Mouse (Mus musculus) liver, embryonic 13.5 days (tissue): Measurements from ENCODE around the gene Gm11568. TPM values are rescaled to one million over a fixed set of nuclear protein-coding genes. Genes with fewer than 3 reads are reported as not detected.
"Not testable (repeated sequence)": the region's sequence is repeated elsewhere in the genome, so short reads cannot be mapped to it uniquely, and the experiment has no call there.

Experiments
- ATAC-seq: fragments of 200-750 bp; cut with Nextera tagmentation; 2 replicates; pipeline ENCODE4 v1.8.0; 2017; ENCODE audit warnings: low read depth, mild to moderate bottlenecking, moderate number of reproducible peaks, moderate library complexity
- DNase-seq: peaks from one replicate; pipeline ENCODE4 v3.0.0; 2022
- H3K27ac ChIP-seq: fragments of 300-500 bp; sonication (generic); 2 replicates; pipeline ENCODE4 v1.5.1; 2015; ENCODE audit warnings: moderate library complexity, mild to moderate bottlenecking, inconsistent platforms
- H3K27me3 ChIP-seq: fragments of 300-500 bp; sonication (generic); 2 replicates; pipeline ENCODE4 v1.6.1; 2015; ENCODE audit warnings: mild to moderate bottlenecking, inconsistent platforms
- H3K36me3 ChIP-seq: fragments of 300-500 bp; sonication (generic); 2 replicates; pipeline ENCODE4 v1.6.1; 2015; ENCODE audit warnings: mild to moderate bottlenecking, inconsistent platforms
- H3K4me1 ChIP-seq: fragments of 300-500 bp; sonication (generic); replicated peaks from 2 replicates; pipeline ENCODE4 v1.6.1; 2015; ENCODE audit warnings: inconsistent platforms
- H3K4me2 ChIP-seq: fragments of 300-500 bp; sonication (generic); 2 replicates; pipeline ENCODE4 v1.6.1; 2015; ENCODE audit warnings: inconsistent platforms, mild to moderate bottlenecking, moderate library complexity
- H3K4me3 ChIP-seq: fragments of 300-500 bp; sonication (generic); replicated peaks from 2 replicates; pipeline ENCODE4 v1.5.1; 2015; ENCODE audit warnings: mild to moderate bottlenecking, inconsistent platforms
- H3K9ac ChIP-seq: fragments of 300-500 bp; sonication (generic); 2 replicates; pipeline ENCODE4 v1.6.1; 2015; ENCODE audit warnings: mild to moderate bottlenecking, inconsistent platforms
- H3K9me3 ChIP-seq: fragments of 300-500 bp; sonication (generic); replicated peaks from 2 replicates; pipeline ENCODE4 v1.6.1; 2016; ENCODE audit warnings: inconsistent platforms
- WGBS: fragments of 180-500 bp; shearing (Covaris S2); methylation state at CpG from one replicate; pipeline ENCODE4 v1.1.7; 2015; ENCODE audit not compliant: insufficient replicate concordance; 5-methylcytosine and 5-hydroxymethylcytosine counted together
- polyA plus RNA-seq: library from polyadenylated mRNA; unstranded; fragments of >200 nt; fragmentation: Nextera tagmentation; extraction: Ambion mirVana; gene quantifications from 2 replicates; pipeline ENCODE4 v1.2.1, GENCODE M21; 2015

Gene Gm11568
- polyA plus RNA-seq = not detected in 2 replicates

- H3K4me3 ChIP-seq = no peak within 1 kb of the TSS
- no peak within 1 kb of the TSS for H3K4me2 ChIP-seq
- WGBS = 55% methylated on average over 2 of the region's 2 CpGs
- no peak for ATAC-seq
- no peaks in the 10 kb centered on the region for H3K9me3 ChIP-seq
- H3K9ac ChIP-seq = no peak within 1 kb of the TSS
- H3K27ac ChIP-seq = no peak within 1 kb of the TSS
- DNase-seq = no peak
- no peaks in the 10 kb centered on the region for H3K27me3 ChIP-seq
- H3K4me1 ChIP-seq = no peaks in the 10 kb centered on the region
- H3K36me3 ChIP-seq = no peaks in the 10 kb centered on the region
These were observed at the start of gene Gm11568 for GRCm38 (mm10) chr11:99857617-99858016. Gene Gm11568 (plus strand): TSS chr11:99857917.

- not testable (repeated sequence) for H3K27me3 ChIP-seq, H3K36me3 ChIP-seq, H3K4me2 ChIP-seq, H3K9me3 ChIP-seq, DNase-seq, H3K4me3 ChIP-seq, ATAC-seq, H3K27ac ChIP-seq, H3K9ac ChIP-seq, H3K4me1 ChIP-seq
These were observed 47.9 kb upstream of the Gm11568 start, which contains the start of gene Krtap4-13 for GRCm38 (mm10) chr11:99809792-99810191. Gene Krtap4-13 (minus strand): TSS chr11:99809892.

GRCm38 (mm10) chr11:99815566-99815965 is 42.2 kb upstream of the Gm11568 start, which contains the start of gene Gm11564:
Gene Gm11564 (minus strand): TSS chr11:99815666.
- not testable (repeated sequence) for H3K9ac ChIP-seq, DNase-seq, H3K36me3 ChIP-seq, H3K4me2 ChIP-seq, ATAC-seq, H3K4me1 ChIP-seq, H3K27me3 ChIP-seq, H3K9me3 ChIP-seq, H3K27ac ChIP-seq, H3K4me3 ChIP-seq
- 59% methylated on average over 2 of the region's 2 CpGs for WGBS

- WGBS = 67% methylated on average over 1 of the region's 1 CpGs
- no peak within 1 kb of the TSS for H3K9ac ChIP-seq
- 0 out of 2 replicates have a peak, but pooled peaks cover 3% of the 10 kb centered on the region for H3K9me3 ChIP-seq
- no peak within 1 kb of the TSS for H3K4me3 ChIP-seq
- no peak for DNase-seq
- no peak for ATAC-seq
- no peak within 1 kb of the TSS for H3K27ac ChIP-seq
- H3K4me1 ChIP-seq = no peaks in the 10 kb centered on the region
- H3K4me2 ChIP-seq = no peak within 1 kb of the TSS
- no peaks in the 10 kb centered on the region for H3K27me3 ChIP-seq
- H3K36me3 ChIP-seq = no peaks in the 10 kb centered on the region
These were observed 19.8 kb upstream of the Gm11568 start, which contains the start of gene 2300003K06Rik for GRCm38 (mm10) chr11:99837966-99838365. Gene 2300003K06Rik (minus strand): TSS chr11:99838066.

GRCm38 (mm10) chr11:99842185-99842584 is 15.5 kb upstream of the Gm11568 start:
- WGBS = 54% methylated on average over 1 of the region's 1 CpGs
- Histone ChIP-seq H3K36me3 (no peaks in the 10 kb centered on the region), H3K9ac (no peak overlapping the region), H3K9me3 (0 out of 2 replicates have a peak, but pooled peaks cover 3% of the 10 kb centered on the region), H3K4me2 (no peak overlapping the region), H3K4me1 (no peaks in the 10 kb centered on the region), H3K4me3 (no peak overlapping the region), H3K27ac (no peak overlapping the region), H3K27me3 (no peaks in the 10 kb centered on the region)
- no peak for ATAC-seq
- no peak for DNase-seq

- H3K9me3 ChIP-seq = no peaks in the 10 kb centered on the region
- no peaks in the 10 kb centered on the region for H3K36me3 ChIP-seq
- no peak overlapping the region for H3K4me2 ChIP-seq
- no peak overlapping the region for H3K27ac ChIP-seq
- no peak overlapping the region for H3K9ac ChIP-seq
- H3K4me1 ChIP-seq = no peaks in the 10 kb centered on the region
- WGBS = 57% methylated on average over 2 of the region's 2 CpGs
- DNase-seq = no peak
- no peak overlapping the region for H3K4me3 ChIP-seq
- ATAC-seq = no peak
- H3K27me3 ChIP-seq = no peaks in the 10 kb centered on the region
These were observed 11.0 kb upstream of the Gm11568 start for GRCm38 (mm10) chr11:99846746-99847145.

GRCm38 (mm10) chr11:99851508-99851907 is 6.2 kb upstream of the Gm11568 start, which contains the start of gene Krtap4-16:
Gene Krtap4-16 (minus strand): TSS chr11:99851608.
- Histone ChIP-seq H3K36me3 (no peaks in the 10 kb centered on the region), H3K9me3 (no peaks in the 10 kb centered on the region), H3K27ac (no peak within 1 kb of the TSS), H3K27me3 (no peaks in the 10 kb centered on the region), H3K4me3 (no peak within 1 kb of the TSS), H3K4me2 (no peak within 1 kb of the TSS), H3K9ac (no peak within 1 kb of the TSS), H3K4me1 (no peaks in the 10 kb centered on the region)
- no peak for ATAC-seq
- DNase-seq = no peak

- 51% methylated on average over 3 of the region's 3 CpGs for WGBS
- no peak for ATAC-seq
- Histone ChIP-seq H3K9ac (no peak overlapping the region), H3K36me3 (no peaks in the 10 kb centered on the region), H3K4me1 (no peaks in the 10 kb centered on the region), H3K27ac (no peak overlapping the region), H3K4me3 (no peak overlapping the region), H3K9me3 (no peaks in the 10 kb centered on the region), H3K4me2 (no peak overlapping the region), H3K27me3 (no peaks in the 10 kb centered on the region)
- DNase-seq = no peak
These were observed 3.6 kb upstream of the Gm11568 start for GRCm38 (mm10) chr11:99854121-99854520.

GRCm38 (mm10) chr11:99858761-99859160 is 1.0 kb downstream of the Gm11568 start:
- DNase-seq (no peak), ATAC-seq (no peak)
- no peaks in the 10 kb centered on the region for H3K9me3 ChIP-seq
- H3K27ac ChIP-seq = no peak overlapping the region
- no peak overlapping the region for H3K4me2 ChIP-seq
- 48% methylated on average over 2 of the region's 2 CpGs for WGBS
- H3K36me3 ChIP-seq = no peaks in the 10 kb centered on the region
- no peaks in the 10 kb centered on the region for H3K4me1 ChIP-seq
- no peaks in the 10 kb centered on the region for H3K27me3 ChIP-seq
- no peak overlapping the region for H3K9ac ChIP-seq
- H3K4me3 ChIP-seq = no peak overlapping the region

GRCm38 (mm10) chr11:99864176-99864575 is 6.5 kb downstream of the Gm11568 start, which contains the start of gene Gm11559:
Gene Gm11559 (plus strand): TSS chr11:99864476.
- not testable (repeated sequence) for H3K27ac ChIP-seq, H3K4me2 ChIP-seq, H3K4me1 ChIP-seq, H3K9ac ChIP-seq, H3K36me3 ChIP-seq, DNase-seq, ATAC-seq, H3K27me3 ChIP-seq, H3K9me3 ChIP-seq, H3K4me3 ChIP-seq
- 29% methylated on average over 1 of the region's 1 CpGs for WGBS

- DNase-seq, H3K4me2 ChIP-seq, H3K4me1 ChIP-seq, H3K27ac ChIP-seq, ATAC-seq, H3K36me3 ChIP-seq, H3K27me3 ChIP-seq, H3K9ac ChIP-seq, H3K4me3 ChIP-seq, H3K9me3 ChIP-seq: not testable (repeated sequence)
- 55% methylated on average over 1 of the region's 1 CpGs for WGBS
These were observed 15.4 kb downstream of the Gm11568 start, which contains the start of gene Krtap9-1 for GRCm38 (mm10) chr11:99873089-99873488. Gene Krtap9-1 (plus strand): TSS chr11:99873389.

- not testable (repeated sequence) for H3K4me3 ChIP-seq, DNase-seq, H3K9me3 ChIP-seq, H3K9ac ChIP-seq, H3K4me2 ChIP-seq, H3K4me1 ChIP-seq, H3K27ac ChIP-seq, ATAC-seq, H3K27me3 ChIP-seq, H3K36me3 ChIP-seq
- WGBS = 29% methylated on average over 1 of the region's 1 CpGs
These were observed 21.2 kb downstream of the Gm11568 start, which contains the start of gene Gm11567 for GRCm38 (mm10) chr11:99878887-99879286. Gene Gm11567 (plus strand): TSS chr11:99879187.
